ENCODE assay signal across 26 mouse cellular contexts in the genomic region with DNA sequence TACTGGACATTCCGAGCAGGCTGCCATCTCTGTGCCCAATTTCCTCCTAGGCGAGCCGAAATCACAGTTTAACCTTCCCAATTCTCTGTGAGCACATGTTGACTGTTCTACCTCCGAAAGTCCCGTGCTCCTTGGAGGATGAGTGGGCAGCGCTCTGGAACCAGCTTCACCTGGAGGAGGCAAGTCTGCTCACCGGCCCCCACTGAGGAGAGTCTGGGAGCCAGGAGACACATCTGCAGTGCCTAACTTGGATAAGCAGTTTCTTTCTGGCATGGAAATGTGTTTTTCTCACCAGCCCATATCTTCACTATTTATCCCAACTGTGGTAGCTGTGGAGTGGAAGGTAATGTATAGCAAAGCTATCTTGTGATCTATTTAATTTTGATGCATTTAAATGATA. TPM values are rescaled to one million over a fixed set of nuclear protein-coding genes. Genes with fewer than 3 reads are reported as not detected.
DNase-seq lines count a peak whose midpoint lies in the region; ATAC-seq and TF ChIP-seq lines count a peak whose summit lies in the region.
"Had no signal": no experiment of that assay in that cellular context is flagged by ENCODE, and none has a peak within 500 bp of the region (broad histone marks: within the 10 kb centered on the region; RNA-seq: fewer than 3 reads in every experiment).

No protein-coding gene starts in this region.

- 0 out of 2 replicates have a peak overlapping the region, but pooled peaks have one; percentile 2 for H3K27ac ChIP-seq in forebrain, embryonic 10.5 days
- no peak overlapping the region for H3K27ac ChIP-seq in forebrain, embryonic 15.5 days (replicated peaks)
- peak overlapping the region; percentile 72 for H3K27ac ChIP-seq in left cerebral cortex, adult 2 months
- H3K27ac ChIP-seq in testis, adult 2 months (ENCODE audit: control insufficient read depth, insufficient read depth, low read depth, low read length) = no peak overlapping the region
- H3K27ac ChIP-seq in hindbrain, embryonic 13.5 days = no peak overlapping the region
- H3K27ac ChIP-seq: embryonic facial prominence, embryonic 10.5 days; embryonic facial prominence, embryonic 13.5 days; forebrain, embryonic 13.5 days; hindbrain, embryonic 12.5 days had no signal

- no peaks in the 10 kb centered on the region; the same call in 1 of the 2 replicates for H3K9me3 ChIP-seq in forebrain, embryonic 10.5 days
- no peaks in the 10 kb centered on the region for H3K9me3 ChIP-seq in forebrain, embryonic 15.5 days
- no peaks in the 10 kb centered on the region for H3K9me3 ChIP-seq in hindbrain, embryonic 13.5 days
- H3K9me3 ChIP-seq: embryonic facial prominence, embryonic 10.5 days; embryonic facial prominence, embryonic 13.5 days; forebrain, embryonic 13.5 days; G1E; hindbrain, embryonic 12.5 days had no signal

- H3K4me1 ChIP-seq in forebrain, embryonic 10.5 days = peaks cover 27% of the 10 kb centered on the region
- H3K4me1 ChIP-seq in forebrain, embryonic 15.5 days = peaks cover 20% of the 10 kb centered on the region
- no peaks in the 10 kb centered on the region; the same call in none of the 2 replicates for H3K4me1 ChIP-seq in testis, adult 2 months (ENCODE audit: control insufficient read depth, insufficient read depth, low read length)
- H3K4me1 ChIP-seq in hindbrain, embryonic 13.5 days (replicated peaks) = 0 out of 2 replicates have a peak, but pooled peaks cover 4% of the 10 kb centered on the region
- H3K4me1 ChIP-seq: embryonic facial prominence, embryonic 10.5 days; embryonic facial prominence, embryonic 13.5 days; hindbrain, embryonic 12.5 days had no signal

- DNase-seq in forebrain, embryonic 10.5 days (ENCODE audit: extremely low spot score, low spot score) = no peak
- no peak for DNase-seq in left cerebral cortex, adult 2 months (ENCODE audit: extremely low spot score in 1 of 2, low spot score in 2 of 2)
- no peak for DNase-seq in left cerebral cortex, adult 11 months (ENCODE audit: low spot score)
- DNase-seq in testis, postnatal 14 days (ENCODE audit: low spot score) = no peak
- DNase-seq: adrenal gland, adult 2 months; adrenal gland, postnatal 14 days; cerebellum, adult 11-12 months; cerebellum, adult 8-10 months; cerebellum, postnatal 10 days; cerebellum, postnatal 36 days; embryo, embryonic 11 days; forebrain, postnatal 0 days; gastrocnemius, postnatal 10 days; heart, adult 11 months had no signal

- no peak overlapping the region for H3K4me3 ChIP-seq in forebrain, embryonic 10.5 days
- no peak overlapping the region for H3K4me3 ChIP-seq in forebrain, embryonic 15.5 days
- no peak overlapping the region for H3K4me3 ChIP-seq in left cerebral cortex, adult 2 months
- peak overlapping the region; percentile 58 for H3K4me3 ChIP-seq in testis, adult 2 months (ENCODE audit: control insufficient read depth, low read depth, low read length)
- no peak overlapping the region for H3K4me3 ChIP-seq in hindbrain, embryonic 13.5 days
- H3K4me3 ChIP-seq: embryonic facial prominence, embryonic 10.5 days; embryonic facial prominence, embryonic 13.5 days; erythroblast, embryonic 14.5 days; forebrain, embryonic 13.5 days; hindbrain, embryonic 12.5 days had no signal

- no peak for TF ChIP-seq POLR2A in testis, adult 2 months (IDR thresholded peaks at IDR 0.05; ENCODE audit: control insufficient read depth, low read depth, low read length)

- no peak overlapping the region for H3K9ac ChIP-seq in forebrain, embryonic 15.5 days (replicated peaks)
- H3K9ac ChIP-seq in hindbrain, embryonic 13.5 days = no peak overlapping the region
- H3K9ac ChIP-seq: embryonic facial prominence, embryonic 13.5 days; forebrain, embryonic 13.5 days; forebrain, postnatal 0 days; hindbrain, embryonic 12.5 days had no signal

- H3K27me3 ChIP-seq in forebrain, embryonic 10.5 days (ENCODE audit: poor library complexity, severe bottlenecking) = no peaks in the 10 kb centered on the region
- no peaks in the 10 kb centered on the region for H3K27me3 ChIP-seq in forebrain, embryonic 15.5 days
- H3K27me3 ChIP-seq in testis, adult 2 months (ENCODE audit: control insufficient read depth, insufficient read depth, low read length) = no peaks in the 10 kb centered on the region
- no peaks in the 10 kb centered on the region for H3K27me3 ChIP-seq in hindbrain, embryonic 13.5 days
- H3K27me3 ChIP-seq: embryonic facial prominence, embryonic 13.5 days; forebrain, embryonic 13.5 days; hindbrain, embryonic 12.5 days; Patski had no signal

- intact Hi-C loops in left cerebral cortex, adult 2 months (cut with DNase I) = no loop called here

- 82% methylated on average over 7 of the region's 7 CpGs for WGBS in forebrain, embryonic 10.5 days
- WGBS in forebrain, embryonic 15.5 days = 89% methylated on average over 7 of the region's 7 CpGs
- WGBS in hindbrain, embryonic 13.5 days = 92% methylated on average over 7 of the region's 7 CpGs

- TF ChIP-seq CTCF in left cerebral cortex, adult 2 months (IDR thresholded peaks at IDR 0.05) = no peak
- TF ChIP-seq CTCF in testis, adult 2 months (IDR thresholded peaks at IDR 0.05; ENCODE audit: control insufficient read depth, insufficient read depth, insufficient replicate concordance, low read depth, low read length) = no peak

- H3K36me3 ChIP-seq in forebrain, embryonic 10.5 days (replicated peaks) = no peaks in the 10 kb centered on the region
- no peaks in the 10 kb centered on the region for H3K36me3 ChIP-seq in forebrain, embryonic 15.5 days
- H3K36me3 ChIP-seq in testis, adult 2 months (ENCODE audit: control insufficient read depth, insufficient read depth, low read length) = no peaks in the 10 kb centered on the region
- no peaks in the 10 kb centered on the region for H3K36me3 ChIP-seq in hindbrain, embryonic 13.5 days
- H3K36me3 ChIP-seq: embryonic facial prominence, embryonic 10.5 days; embryonic facial prominence, embryonic 13.5 days; hindbrain, embryonic 12.5 days had no signal

- no peak for ATAC-seq in forebrain, embryonic 15.5 days (replicated peaks)
- no peak for ATAC-seq in hindbrain, embryonic 13.5 days (ENCODE audit: low FRiP score)
- ATAC-seq: forebrain, embryonic 13.5 days; forebrain, postnatal 0 days; hindbrain, embryonic 16.5 days; Patski had no signal

- H3K4me2 ChIP-seq in forebrain, embryonic 15.5 days (replicated peaks) = no peak overlapping the region
- no peak overlapping the region for H3K4me2 ChIP-seq in hindbrain, embryonic 13.5 days
- H3K4me2 ChIP-seq: embryonic facial prominence, embryonic 13.5 days; forebrain, embryonic 13.5 days; heart, embryonic 11.5 days; hindbrain, embryonic 12.5 days had no signal

RNA-seq across cellular contexts. Expression of gene Dpp4, which starts 54.8 kb away (rescaled TPM):
- 0.25 and 0.42 TPM in 2 replicates for polyA plus RNA-seq in forebrain, embryonic 10.5 days (2016; fragmentation: Nextera tagmentation; extraction: Ambion mirVana)
- polyA plus RNA-seq in forebrain, embryonic 15.5 days (2015; fragmentation: Nextera tagmentation; extraction: Ambion mirVana) = 1.5 and 1.6 TPM in 2 replicates
- total RNA-seq in left cerebral cortex, adult 2 months (2021) = 1 to 10 TPM; 1.4 to 4.6 TPM
- 0.25 and 0.84 TPM in 2 replicates for polyA plus RNA-seq in testis, adult 2 months (2012; rRNA removed)
- polyA plus RNA-seq in hindbrain, embryonic 13.5 days (2015; fragmentation: Nextera tagmentation; extraction: Ambion mirVana) = 1.2 and 1.4 TPM in 2 replicates
- polyA plus RNA-seq: erythroblast, embryonic 14.5 days had no signal

Comparison
In these comparisons a context has a peak if more than half of its experiments do, and no peak if none do; other contexts are left out.
1. H3K27ac ChIP-seq: peak in forebrain, embryonic 10.5 days (single experiment) and left cerebral cortex, adult 2 months (single experiment); none in forebrain, embryonic 15.5 days (single experiment), testis, adult 2 months (single experiment) and hindbrain, embryonic 13.5 days (single experiment).